Mouse (Mus musculus) liver, embryonic 12.5 days (tissue): ENCODE measurements at regions not wholly inside any gene's neighbourhood (a gene's known extent, or its start where the extent isn't known, plus 50 kb on each side); places are given as distances from the start of the nearest gene placed in this dataset.

Experiments
- ATAC-seq: fragments of 200-750 bp; cut with Nextera tagmentation; 2 replicates; pipeline ENCODE4 v1.8.0; 2017; ENCODE audit warnings: moderate number of reproducible peaks, mild to moderate bottlenecking, moderate library complexity
- H3K27ac ChIP-seq: fragments of 300-500 bp; sonication (generic); 2 replicates; pipeline ENCODE4 v1.5.1; 2016; ENCODE audit warnings: mild to moderate bottlenecking
- H3K27me3 ChIP-seq: fragments of 300-500 bp; sonication (generic); replicated peaks from 2 replicates; pipeline ENCODE4 v1.6.1; 2016; ENCODE audit warnings: mild to moderate bottlenecking, moderate library complexity
- H3K36me3 ChIP-seq: fragments of 300-500 bp; sonication (generic); 2 replicates; pipeline ENCODE4 v1.6.1; 2016; ENCODE audit warnings: mild to moderate bottlenecking, moderate library complexity
- H3K4me1 ChIP-seq: fragments of 300-500 bp; sonication (generic); 2 replicates; pipeline ENCODE4 v1.6.1; 2016
- H3K4me2 ChIP-seq: fragments of 300-500 bp; sonication (generic); 2 replicates; pipeline ENCODE4 v1.6.1; 2016; ENCODE audit warnings: mild to moderate bottlenecking, moderate library complexity
- H3K4me3 ChIP-seq: fragments of 300-500 bp; sonication (generic); 2 replicates; pipeline ENCODE4 v1.5.1; 2016; ENCODE audit warnings: mild to moderate bottlenecking, moderate library complexity
- H3K9ac ChIP-seq: fragments of 300-500 bp; sonication (generic); 2 replicates; pipeline ENCODE4 v1.6.1; 2016; ENCODE audit warnings: mild to moderate bottlenecking, moderate library complexity
- H3K9me3 ChIP-seq: fragments of 300-500 bp; sonication (generic); replicated peaks from 2 replicates; pipeline ENCODE4 v1.6.1; 2016; ENCODE audit warnings: mild to moderate bottlenecking, moderate library complexity
- WGBS: fragments of 180-500 bp; shearing (Covaris S2); methylation state at CpG from one replicate; pipeline ENCODE4 v1.1.7; 2016; ENCODE audit not compliant: insufficient replicate concordance; 5-methylcytosine and 5-hydroxymethylcytosine counted together

DNA sequence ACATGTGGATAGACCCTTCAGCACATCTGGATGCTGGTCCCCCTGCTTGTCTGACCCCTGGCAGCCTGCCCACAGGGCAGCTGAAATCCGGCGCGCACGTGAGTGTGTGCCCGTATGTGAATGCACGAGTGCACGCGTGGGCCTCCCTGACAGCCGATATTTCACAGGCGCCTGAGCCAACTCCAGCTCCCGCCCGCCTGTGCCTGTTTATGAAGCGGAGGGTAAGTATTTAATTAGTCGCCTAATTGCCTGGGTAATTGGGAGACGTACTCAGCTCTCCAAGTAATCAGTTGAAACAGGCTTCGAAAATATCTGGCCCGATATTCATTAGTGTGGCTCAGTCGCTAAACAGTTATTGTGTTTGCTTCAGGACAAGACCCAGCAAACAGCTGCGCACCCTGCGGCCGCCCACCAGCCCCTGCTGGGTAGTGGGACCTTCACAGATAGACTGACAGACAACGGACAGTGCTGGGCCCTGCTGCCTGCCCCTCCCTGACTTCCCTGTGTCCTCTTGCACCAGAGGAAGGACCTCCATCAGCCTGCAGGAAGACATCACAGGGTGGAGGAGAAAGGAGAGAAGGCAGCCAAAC is 82.7 kb downstream of the Uncx start:
- H3K27ac ChIP-seq = no peak overlapping the region
- H3K4me1 ChIP-seq = no peaks in the 10 kb centered on the region
- H3K9me3 ChIP-seq = no peaks in the 10 kb centered on the region
- no peak for ATAC-seq
- peaks cover 25% of the 10 kb centered on the region; the same call in 1 of the 2 replicates for H3K27me3 ChIP-seq
- H3K36me3 ChIP-seq = no peaks in the 10 kb centered on the region
- no peak overlapping the region for H3K9ac ChIP-seq
- WGBS = 73% methylated on average over 22 of the region's 22 CpGs
- no peak overlapping the region for H3K4me2 ChIP-seq
- H3K4me3 ChIP-seq = no peak overlapping the region

DNA sequence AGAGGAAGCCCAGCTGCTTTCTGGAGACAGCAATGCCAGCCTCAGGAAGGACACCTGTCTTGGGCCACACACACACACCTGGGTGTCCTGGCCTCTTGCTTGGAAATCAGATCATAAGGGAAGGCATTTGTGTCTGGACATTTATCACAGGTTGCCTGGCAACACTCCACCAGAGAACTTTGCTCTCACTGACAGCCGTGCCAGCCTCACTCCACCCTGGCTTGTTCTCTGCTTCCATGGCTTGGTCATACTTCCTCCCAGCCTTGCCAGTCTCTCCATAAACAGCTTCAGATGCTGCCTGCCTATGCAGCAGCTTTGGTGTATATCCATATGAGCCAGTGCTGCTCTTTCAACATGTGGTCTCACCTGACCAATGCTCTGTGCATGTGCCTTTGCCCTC is 84.3 kb downstream of the Uncx start:
- H3K36me3 ChIP-seq = no peaks in the 10 kb centered on the region
- no peak overlapping the region for H3K4me2 ChIP-seq
- WGBS = 68% methylated on average over 1 of the region's 1 CpGs
- no peaks in the 10 kb centered on the region for H3K9me3 ChIP-seq
- no peaks in the 10 kb centered on the region for H3K4me1 ChIP-seq
- H3K4me3 ChIP-seq = no peak overlapping the region
- ATAC-seq = no peak
- no peak overlapping the region for H3K9ac ChIP-seq
- H3K27ac ChIP-seq = no peak overlapping the region
- H3K27me3 ChIP-seq = 0 out of 2 replicates have a peak, but pooled peaks cover 17% of the 10 kb centered on the region

DNA sequence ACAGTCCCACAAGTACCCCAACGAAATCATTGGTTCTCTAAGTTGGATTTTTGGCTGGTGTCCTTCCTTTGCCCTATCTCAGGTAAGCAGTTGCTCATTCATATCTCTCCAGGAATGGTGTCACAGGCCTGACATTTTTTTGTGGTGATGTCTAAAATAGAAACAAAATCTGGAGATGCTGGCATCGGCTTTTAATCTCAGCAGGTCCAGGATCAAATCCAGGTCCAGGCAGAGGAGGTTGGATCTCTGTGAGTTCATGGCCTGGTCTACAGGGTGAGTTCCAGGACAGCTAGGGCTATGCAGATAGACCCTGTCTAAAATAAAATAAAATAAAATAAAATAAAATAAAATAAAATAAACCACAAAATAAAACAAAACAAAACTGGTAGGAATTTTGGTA is 93.7 kb downstream of the Uncx start:
- no peaks in the 10 kb centered on the region for H3K4me1 ChIP-seq
- peaks cover 4% of the 10 kb centered on the region; the same call in 1 of the 2 replicates for H3K27me3 ChIP-seq
- H3K9me3 ChIP-seq = no peaks in the 10 kb centered on the region
- ATAC-seq = no peak
- H3K4me3 ChIP-seq = no peak overlapping the region
- no peak overlapping the region for H3K9ac ChIP-seq
- H3K36me3 ChIP-seq = no peaks in the 10 kb centered on the region
- H3K27ac ChIP-seq = no peak overlapping the region
- 62% methylated on average over 2 of the region's 2 CpGs for WGBS
- H3K4me2 ChIP-seq = no peak overlapping the region

DNA sequence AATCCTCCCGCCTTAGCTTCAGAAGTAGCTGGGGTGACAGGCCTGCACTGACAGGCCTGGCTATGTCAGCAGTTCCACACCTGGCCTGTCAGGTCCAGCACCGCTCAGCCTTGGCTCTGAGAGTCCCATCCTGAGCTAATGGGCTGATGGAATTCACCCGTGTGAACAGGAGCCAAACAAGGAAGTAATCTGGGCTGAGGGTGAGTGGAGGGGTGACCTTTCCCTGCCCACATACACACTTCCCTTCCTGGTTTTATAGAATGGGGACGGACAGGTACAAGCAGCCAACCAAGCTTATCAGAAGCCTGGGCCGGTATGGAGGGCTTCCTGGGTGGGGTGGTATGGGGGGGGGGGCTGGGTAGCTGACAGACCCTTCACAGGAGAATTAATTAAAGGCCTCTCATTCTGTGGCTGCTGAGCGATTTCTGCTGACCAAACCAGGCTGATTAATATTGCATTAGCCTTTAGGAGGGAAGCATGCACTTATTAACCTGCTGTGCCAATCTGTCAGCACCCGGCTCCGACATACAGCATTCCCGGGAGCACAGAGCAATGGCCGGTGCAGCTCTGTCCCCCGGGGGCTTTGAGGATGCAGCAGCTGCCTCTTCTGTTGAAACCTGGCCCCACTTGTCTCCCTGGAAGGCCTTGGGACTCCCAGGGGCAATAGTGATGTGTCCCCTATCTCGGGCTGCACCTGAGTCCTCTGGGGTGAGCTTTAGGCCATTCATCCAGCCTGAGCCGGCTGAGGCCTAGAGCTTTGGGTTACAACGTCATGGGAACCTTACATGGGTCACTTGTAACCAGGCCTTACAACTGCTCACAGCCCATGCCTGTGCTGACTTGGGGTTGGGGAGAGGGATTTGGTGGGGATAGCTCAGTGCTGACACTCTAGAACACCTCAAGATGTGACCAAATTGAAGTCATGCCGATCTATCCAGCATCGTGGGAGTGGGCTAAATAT is 95.2 kb downstream of the Micall2 start:
- H3K27me3 ChIP-seq = peaks cover 20% of the 10 kb centered on the region; the same call in 1 of the 2 replicates
- no peak overlapping the region for H3K9ac ChIP-seq
- H3K27ac ChIP-seq = no peak overlapping the region
- no peak overlapping the region for H3K4me2 ChIP-seq
- 55% methylated on average over 16 of the region's 16 CpGs for WGBS
- H3K4me1 ChIP-seq = no peaks in the 10 kb centered on the region
- H3K36me3 ChIP-seq = no peaks in the 10 kb centered on the region
- no peak overlapping the region for H3K4me3 ChIP-seq
- no peaks in the 10 kb centered on the region for H3K9me3 ChIP-seq
- no peak for ATAC-seq

DNA sequence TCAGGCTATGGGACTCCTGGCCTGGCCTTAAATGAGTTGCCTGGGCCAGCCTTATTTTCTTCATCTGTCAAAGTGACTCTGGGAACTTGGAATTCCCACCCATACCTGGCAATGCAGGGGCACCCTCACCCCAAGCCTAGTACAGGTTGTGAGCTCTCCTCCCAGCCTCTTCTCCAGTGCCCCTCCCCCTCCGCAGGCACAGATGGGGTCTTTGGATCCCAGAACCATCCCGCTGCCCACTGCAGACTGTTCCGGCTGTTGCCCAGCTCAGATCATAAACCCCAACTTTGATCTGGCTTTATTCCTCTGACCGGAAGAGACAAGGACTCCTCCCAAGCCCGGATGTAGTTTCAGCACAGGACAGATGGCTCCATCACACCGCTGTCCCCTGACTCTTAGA is 91.3 kb downstream of the Micall2 start:
- no peaks in the 10 kb centered on the region for H3K9me3 ChIP-seq
- 69% methylated on average over 6 of the region's 6 CpGs for WGBS
- no peak overlapping the region for H3K4me2 ChIP-seq
- no peak for ATAC-seq
- H3K27me3 ChIP-seq = peaks cover 49% of the 10 kb centered on the region
- H3K27ac ChIP-seq = no peak overlapping the region
- H3K36me3 ChIP-seq = no peaks in the 10 kb centered on the region
- no peak overlapping the region for H3K4me3 ChIP-seq
- no peak overlapping the region for H3K9ac ChIP-seq
- H3K4me1 ChIP-seq = no peaks in the 10 kb centered on the region

DNA sequence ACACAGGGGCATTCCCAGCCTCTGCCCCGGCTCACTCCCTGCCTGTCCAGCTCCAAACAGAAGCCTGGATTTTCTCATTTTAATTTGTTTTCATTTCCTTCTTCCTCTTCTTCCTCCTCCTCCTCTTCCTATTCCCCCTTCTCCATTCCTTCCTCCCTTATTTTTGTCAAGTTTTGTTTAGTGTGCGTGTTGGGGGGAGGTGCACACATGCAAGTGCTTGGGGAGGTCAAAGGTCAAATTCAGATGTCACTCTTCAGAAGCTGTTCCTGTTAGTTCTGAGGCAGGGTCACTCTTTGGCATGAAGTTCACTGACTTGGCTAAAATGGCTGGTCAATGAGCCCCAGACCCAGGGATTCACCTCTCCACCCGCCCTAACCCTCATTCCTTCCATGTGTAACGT is 85.1 kb downstream of the Micall2 start:
- Histone ChIP-seq H3K9ac (no peak overlapping the region), H3K27ac (no peak overlapping the region), H3K4me3 (no peak overlapping the region), H3K36me3 (no peaks in the 10 kb centered on the region), H3K9me3 (no peaks in the 10 kb centered on the region), H3K27me3 (peaks cover 45% of the 10 kb centered on the region), H3K4me2 (no peak overlapping the region), H3K4me1 (no peaks in the 10 kb centered on the region)
- ATAC-seq = no peak
- 39% methylated on average over 4 of the region's 4 CpGs for WGBS
